Mouse (Mus musculus): ENCODE measurements around the gene Cnbp.

DNA sequence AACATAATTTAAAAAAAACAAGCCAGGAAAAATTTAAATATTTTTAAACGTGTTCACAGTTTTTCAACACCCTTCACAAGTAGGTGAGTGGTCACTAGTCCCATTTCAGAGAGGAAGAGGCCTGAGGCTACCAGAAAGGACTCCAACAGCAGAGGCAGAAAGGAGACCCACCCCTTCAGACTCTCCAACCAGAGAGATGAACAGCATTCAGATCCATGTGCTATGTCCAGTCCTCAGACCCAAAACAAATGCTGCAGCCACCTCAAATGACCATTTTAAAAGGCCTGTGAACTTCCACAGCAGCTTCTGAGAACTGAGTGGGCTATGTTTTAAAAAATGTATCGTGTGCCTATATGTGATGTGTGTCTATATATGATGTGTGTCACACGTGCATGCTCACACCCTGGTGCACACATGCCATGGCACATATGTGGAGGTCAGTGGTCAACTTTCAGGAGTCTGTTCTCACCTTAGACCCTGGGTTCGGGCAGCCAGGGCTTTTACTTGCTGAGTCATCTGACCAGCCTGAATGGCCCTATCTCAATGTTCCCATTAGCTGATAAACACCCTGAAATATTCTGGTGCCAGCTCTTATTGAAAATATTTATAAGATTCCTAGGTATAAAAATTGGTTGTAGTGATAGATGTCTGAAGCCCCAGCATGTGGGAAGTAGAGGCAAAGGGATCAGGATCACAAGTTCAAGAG is 43.0 kb downstream of the Cnbp start:
- TF ChIP-seq POLR2A (IDR thresholded peaks at IDR 0.05; ENCODE audit: insufficient read depth, low read depth, low read length), result no peak
- no peak for TF ChIP-seq EP300 (IDR thresholded peaks at IDR 0.05; ENCODE audit: insufficient read depth, low read depth, low read length)
